Mouse (Mus musculus) heart, adult 2 months (tissue): ENCODE measurements around the gene Corin.

Source experiments
- CTCF ChIP-seq: fragments of 200-600 bp; IDR thresholded peaks from 2 replicates; pipeline ENCODE4 v1.8.1; 2022; ENCODE audit warnings: antibody characterized with exemption, mild to moderate bottlenecking, moderate library complexity
- EP300 ChIP-seq: fragments of 200-500 bp; IDR thresholded peaks from 2 replicates; pipeline ENCODE4 v1.6.1; 2011; ENCODE audit warnings: low read depth, low read length, control low read depth; ENCODE audit not compliant: insufficient read depth
- POLR2A ChIP-seq: fragments of 200-500 bp; IDR thresholded peaks from 2 replicates; pipeline ENCODE4 v1.6.1; 2011; ENCODE audit warnings: mild to moderate bottlenecking, low read depth, low read length, control low read depth; ENCODE audit not compliant: insufficient read depth

DNA sequence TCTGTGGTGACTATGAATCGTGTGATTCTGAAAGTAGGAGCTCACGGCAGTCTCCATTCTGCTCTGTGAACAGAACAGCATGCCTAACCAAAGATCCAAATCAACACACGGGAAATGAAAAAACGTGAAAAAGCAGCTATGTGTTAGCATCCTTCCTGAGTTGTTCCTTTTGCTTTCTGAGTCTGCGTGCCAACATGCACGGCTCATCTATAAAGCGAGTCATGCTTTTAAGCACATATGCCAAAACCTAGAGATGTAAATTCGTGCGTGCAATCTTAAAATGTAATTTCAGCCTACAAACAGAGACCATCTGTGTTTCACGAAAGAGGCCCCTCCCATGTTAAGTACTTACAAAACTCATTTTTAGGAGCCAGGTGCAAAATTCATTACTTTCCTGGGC is 171.4 kb downstream of the Corin start:
- TF ChIP-seq CTCF (no peak), POLR2A (no peak), EP300 (no peak)
